Mouse (Mus musculus): ENCODE results near the gene Panx1. TPM values are rescaled to one million over a fixed set of nuclear protein-coding genes. Genes with fewer than 3 reads are reported as not detected.

Gene Panx1
- polyA plus RNA-seq (2012; ENCODE audit: insufficient read depth, insufficient read length, missing spikeins): 23.9 and 28.2 TPM in 2 replicates

- Histone ChIP-seq H3K4me1 (ENCODE audit: control insufficient read depth, insufficient read depth, low read length) (peaks cover 7% of the 10 kb centered on the region), H3K27ac (ENCODE audit: insufficient read depth, low read depth, low read length) (peak within 1 kb of the TSS; percentile 58), H3K4me3 (ENCODE audit: insufficient read depth, low read length) (peak within 1 kb of the TSS; percentile 75)
- no peak for TF ChIP-seq CTCF (IDR thresholded peaks at IDR 0.05; ENCODE audit: low read depth, low read length)
- TF ChIP-seq POLR2A (IDR thresholded peaks at IDR 0.05; ENCODE audit: borderline replicate concordance, low read depth, low read length): no peak; the same call in 1 of the 2 replicates
Observed at GRCm38 (mm10) chr9:15045084-15045669, at the start of gene Panx1. Gene Panx1 (minus strand): TSS chr9:15045478.

- TF ChIP-seq POLR2A (IDR thresholded peaks at IDR 0.05; ENCODE audit: borderline replicate concordance, low read depth, low read length) (no peak), CTCF (IDR thresholded peaks at IDR 0.05; ENCODE audit: low read depth, low read length) (no peak)
- Histone ChIP-seq H3K4me3 (ENCODE audit: insufficient read depth, low read length) (no peak overlapping the region), H3K4me1 (ENCODE audit: control insufficient read depth, insufficient read depth, low read length) (peaks cover 9% of the 10 kb centered on the region), H3K27ac (ENCODE audit: insufficient read depth, low read depth, low read length) (no peak overlapping the region)
Observed at GRCm38 (mm10) chr9:15068686-15069295, 23.5 kb upstream of the Panx1 start.

GRCm38 (mm10) chr9:15067995-15068685, 22.9 kb upstream of the Panx1 start:
- no peak overlapping the region for H3K4me3 ChIP-seq (ENCODE audit: insufficient read depth, low read length)
- peaks cover 9% of the 10 kb centered on the region for H3K4me1 ChIP-seq (ENCODE audit: control insufficient read depth, insufficient read depth, low read length)
- TF ChIP-seq CTCF (IDR thresholded peaks at IDR 0.05; ENCODE audit: low read depth, low read length): no peak
- no peak for TF ChIP-seq POLR2A (IDR thresholded peaks at IDR 0.05; ENCODE audit: borderline replicate concordance, low read depth, low read length)
- no peak overlapping the region for H3K27ac ChIP-seq (ENCODE audit: insufficient read depth, low read depth, low read length)

DNA sequence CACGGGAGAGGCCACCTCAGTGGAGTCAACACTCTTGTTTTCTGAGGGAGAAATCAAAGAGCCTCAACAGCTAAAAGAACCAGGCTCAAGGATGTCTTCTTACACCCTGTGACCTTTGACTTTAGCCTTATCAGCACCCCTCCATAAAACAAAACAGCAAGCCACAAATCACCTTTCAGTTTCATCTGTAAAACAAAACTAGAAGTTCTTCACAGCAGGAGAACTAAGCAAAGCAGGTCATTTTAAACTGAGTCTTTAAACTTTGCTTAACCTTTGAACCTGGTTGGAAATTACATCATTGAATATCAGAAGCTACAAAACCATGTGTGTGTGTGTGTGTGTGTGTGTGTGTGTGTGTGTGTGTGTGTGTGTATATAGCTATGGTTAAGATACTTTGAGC, 18.9 kb upstream of the Panx1 start:
- Histone ChIP-seq H3K27ac (ENCODE audit: insufficient read depth, low read depth, low read length) (no peak overlapping the region), H3K4me3 (ENCODE audit: insufficient read depth, low read length) (no peak overlapping the region), H3K4me1 (ENCODE audit: control insufficient read depth, insufficient read depth, low read length) (peaks cover 8% of the 10 kb centered on the region)
- TF ChIP-seq POLR2A (IDR thresholded peaks at IDR 0.05; ENCODE audit: borderline replicate concordance, low read depth, low read length) (no peak), CTCF (IDR thresholded peaks at IDR 0.05; ENCODE audit: low read depth, low read length) (no peak)

- H3K27ac ChIP-seq (ENCODE audit: insufficient read depth, low read depth, low read length): no peak overlapping the region
- no peak overlapping the region for H3K4me3 ChIP-seq (ENCODE audit: insufficient read depth, low read length)
- TF ChIP-seq CTCF (IDR thresholded peaks at IDR 0.05; ENCODE audit: low read depth, low read length): no peak
- no peak for TF ChIP-seq POLR2A (IDR thresholded peaks at IDR 0.05; ENCODE audit: borderline replicate concordance, low read depth, low read length)
- peaks cover 5% of the 10 kb centered on the region; the same call in 1 of the 2 replicates for H3K4me1 ChIP-seq (ENCODE audit: control insufficient read depth, insufficient read depth, low read length)
Observed at GRCm38 (mm10) chr9:15060847-15061246, 15.6 kb upstream of the Panx1 start.

DNA sequence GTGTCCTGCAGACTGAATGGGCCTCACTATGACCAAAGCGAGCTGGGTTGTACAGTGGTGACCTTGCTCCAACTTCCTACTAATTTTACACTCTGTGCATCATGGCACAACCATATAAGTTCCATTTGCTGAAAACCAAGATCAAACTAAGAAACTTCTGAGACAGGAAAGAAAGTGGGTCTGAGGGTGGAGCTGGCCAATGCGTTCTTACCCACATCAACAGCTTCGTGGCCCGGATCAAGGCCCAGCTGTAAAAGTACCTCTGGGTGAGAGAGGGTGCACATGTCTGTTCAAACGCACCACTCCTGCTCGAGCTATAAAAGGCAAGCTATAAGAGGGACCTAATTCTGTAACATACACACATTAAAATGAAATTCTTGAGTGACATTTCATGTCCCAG, 14.7 kb upstream of the Panx1 start:
- peaks cover 5% of the 10 kb centered on the region; the same call in 1 of the 2 replicates for H3K4me1 ChIP-seq (ENCODE audit: control insufficient read depth, insufficient read depth, low read length)
- no peak overlapping the region for H3K27ac ChIP-seq (ENCODE audit: insufficient read depth, low read depth, low read length)
- TF ChIP-seq CTCF (IDR thresholded peaks at IDR 0.05; ENCODE audit: low read depth, low read length) (no peak), POLR2A (IDR thresholded peaks at IDR 0.05; ENCODE audit: borderline replicate concordance, low read depth, low read length) (no peak)
- H3K4me3 ChIP-seq (ENCODE audit: insufficient read depth, low read length): no peak overlapping the region

GRCm38 (mm10) chr9:15045740-15046139, 462 bp upstream of the Panx1 start:
- Histone ChIP-seq H3K4me1 (ENCODE audit: control insufficient read depth, insufficient read depth, low read length) (peaks cover 7% of the 10 kb centered on the region), H3K4me3 (ENCODE audit: insufficient read depth, low read length) (peak overlapping the region; percentile 75), H3K27ac (ENCODE audit: insufficient read depth, low read depth, low read length) (peak overlapping the region; percentile 30)
- TF ChIP-seq POLR2A (IDR thresholded peaks at IDR 0.05; ENCODE audit: borderline replicate concordance, low read depth, low read length) (no peak), CTCF (IDR thresholded peaks at IDR 0.05; ENCODE audit: low read depth, low read length) (no peak)

GRCm38 (mm10) chr9:15044391-15045083, 741 bp downstream of the Panx1 start:
- peak overlapping the region; percentile 58; the same call in 1 of the 2 replicates for H3K27ac ChIP-seq (ENCODE audit: insufficient read depth, low read depth, low read length)
- H3K4me1 ChIP-seq (ENCODE audit: control insufficient read depth, insufficient read depth, low read length): peaks cover 7% of the 10 kb centered on the region
- TF ChIP-seq CTCF (IDR thresholded peaks at IDR 0.05; ENCODE audit: low read depth, low read length) (no peak), POLR2A (IDR thresholded peaks at IDR 0.05; ENCODE audit: borderline replicate concordance, low read depth, low read length) (no peak)
- H3K4me3 ChIP-seq (ENCODE audit: insufficient read depth, low read length): peak overlapping the region; percentile 75

DNA sequence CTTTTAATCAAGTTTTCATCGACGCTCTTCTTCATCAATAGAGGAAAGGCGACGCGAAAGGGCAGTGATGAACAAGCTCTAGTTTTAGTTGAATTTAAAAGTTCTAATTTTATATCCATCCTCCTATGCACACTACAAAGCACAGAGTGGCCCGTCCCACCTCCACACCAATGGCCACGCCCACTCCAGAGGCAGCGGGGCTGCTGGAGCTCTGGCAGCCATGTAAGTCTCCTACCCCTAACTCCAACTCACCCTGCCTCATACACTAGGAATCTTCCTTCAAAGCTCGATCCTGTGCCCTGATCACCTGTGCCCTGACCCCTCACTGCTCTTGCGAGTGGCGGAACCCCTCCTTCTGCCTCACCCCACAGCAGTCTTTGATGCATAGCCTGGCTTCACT, 3.7 kb downstream of the Panx1 start:
- no peak overlapping the region for H3K4me3 ChIP-seq (ENCODE audit: insufficient read depth, low read length)
- H3K4me1 ChIP-seq (ENCODE audit: control insufficient read depth, insufficient read depth, low read length): peaks cover 17% of the 10 kb centered on the region
- TF ChIP-seq POLR2A (IDR thresholded peaks at IDR 0.05; ENCODE audit: borderline replicate concordance, low read depth, low read length): no peak
- TF ChIP-seq CTCF (IDR thresholded peaks at IDR 0.05; ENCODE audit: low read depth, low read length): no peak
- no peak overlapping the region for H3K27ac ChIP-seq (ENCODE audit: insufficient read depth, low read depth, low read length)

All from bone marrow macrophage, adult 2 months (primary cell).